Mouse (Mus musculus): ENCODE data around the gene Slc5a6. TPM values are rescaled to one million over a fixed set of nuclear protein-coding genes. Genes with fewer than 3 reads are reported as not detected.

Gene Slc5a6
- polyA plus RNA-seq, 1 experiment: 0.07 TPM

GRCm38 (mm10) chr5:31015913-31016312 lies 32.8 kb downstream of the Slc5a6 start:
- no peaks in the 10 kb centered on the region for H3K36me3 ChIP-seq (ENCODE audit: control insufficient read depth)
- H3K4me1 ChIP-seq (ENCODE audit: control insufficient read depth): no peaks in the 10 kb centered on the region
- H3K27me3 ChIP-seq (ENCODE audit: control insufficient read depth): no peaks in the 10 kb centered on the region
- H3K9me3 ChIP-seq (ENCODE audit: control insufficient read depth, low read length): no peaks in the 10 kb centered on the region
- H3K4me3 ChIP-seq (replicated peaks): no peak overlapping the region
- TF ChIP-seq TAL1 (IDR thresholded peaks at IDR 0.05; ENCODE audit: low read length) (no peak), GATA1 (IDR thresholded peaks at IDR 0.05; ENCODE audit: low read length) (no peak)

- TF ChIP-seq TAL1 (IDR thresholded peaks at IDR 0.05; ENCODE audit: low read length) (no peak), GATA1 (IDR thresholded peaks at IDR 0.05; ENCODE audit: low read length) (no peak)
- Histone ChIP-seq H3K9me3 (ENCODE audit: control insufficient read depth, low read length) (no peaks in the 10 kb centered on the region), H3K4me1 (ENCODE audit: control insufficient read depth) (no peaks in the 10 kb centered on the region), H3K36me3 (ENCODE audit: control insufficient read depth) (no peaks in the 10 kb centered on the region), H3K27me3 (ENCODE audit: control insufficient read depth) (no peaks in the 10 kb centered on the region), H3K4me3 (replicated peaks) (no peak overlapping the region)
Observed at GRCm38 (mm10) chr5:31012737-31013136, 36.0 kb downstream of the Slc5a6 start.

- H3K4me3 ChIP-seq (replicated peaks): no peak overlapping the region
- no peaks in the 10 kb centered on the region for H3K4me1 ChIP-seq (ENCODE audit: control insufficient read depth)
- H3K27me3 ChIP-seq (ENCODE audit: control insufficient read depth): no peaks in the 10 kb centered on the region
- H3K36me3 ChIP-seq (ENCODE audit: control insufficient read depth): no peaks in the 10 kb centered on the region
- TF ChIP-seq GATA1 (IDR thresholded peaks at IDR 0.05; ENCODE audit: low read length) (no peak), TAL1 (IDR thresholded peaks at IDR 0.05; ENCODE audit: low read length) (no peak)
- no peaks in the 10 kb centered on the region for H3K9me3 ChIP-seq (ENCODE audit: control insufficient read depth, low read length)
Observed at GRCm38 (mm10) chr5:31004184-31004583, 44.5 kb downstream of the Slc5a6 start.

GRCm38 (mm10) chr5:31001560-31001959 lies 47.2 kb downstream of the Slc5a6 start:
- no peaks in the 10 kb centered on the region for H3K4me1 ChIP-seq (ENCODE audit: control insufficient read depth)
- H3K36me3 ChIP-seq (ENCODE audit: control insufficient read depth): no peaks in the 10 kb centered on the region
- no peak overlapping the region for H3K4me3 ChIP-seq (replicated peaks)
- no peaks in the 10 kb centered on the region for H3K27me3 ChIP-seq (ENCODE audit: control insufficient read depth)
- no peaks in the 10 kb centered on the region for H3K9me3 ChIP-seq (ENCODE audit: control insufficient read depth, low read length)
- no peak for TF ChIP-seq TAL1 (IDR thresholded peaks at IDR 0.05; ENCODE audit: low read length)
- TF ChIP-seq GATA1 (IDR thresholded peaks at IDR 0.05; ENCODE audit: low read length): no peak

- no peaks in the 10 kb centered on the region for H3K9me3 ChIP-seq (ENCODE audit: control insufficient read depth, low read length)
- no peaks in the 10 kb centered on the region for H3K36me3 ChIP-seq (ENCODE audit: control insufficient read depth)
- no peak for TF ChIP-seq TAL1 (IDR thresholded peaks at IDR 0.05; ENCODE audit: low read length)
- no peak for TF ChIP-seq GATA1 (IDR thresholded peaks at IDR 0.05; ENCODE audit: low read length)
- H3K4me1 ChIP-seq (ENCODE audit: control insufficient read depth): no peaks in the 10 kb centered on the region
- H3K27me3 ChIP-seq (ENCODE audit: control insufficient read depth): no peaks in the 10 kb centered on the region
- no peak overlapping the region for H3K4me3 ChIP-seq (replicated peaks)
Observed at GRCm38 (mm10) chr5:31000993-31001392, 47.7 kb downstream of the Slc5a6 start.

- TF ChIP-seq TAL1 (IDR thresholded peaks at IDR 0.05; ENCODE audit: low read length): no peak
- no peak for TF ChIP-seq GATA1 (IDR thresholded peaks at IDR 0.05; ENCODE audit: low read length)
- Histone ChIP-seq H3K27me3 (ENCODE audit: control insufficient read depth) (no peaks in the 10 kb centered on the region), H3K4me3 (replicated peaks) (no peak overlapping the region), H3K9me3 (ENCODE audit: control insufficient read depth, low read length) (no peaks in the 10 kb centered on the region), H3K4me1 (ENCODE audit: control insufficient read depth) (no peaks in the 10 kb centered on the region), H3K36me3 (ENCODE audit: control insufficient read depth) (no peaks in the 10 kb centered on the region)
Observed at GRCm38 (mm10) chr5:31000122-31000521, 48.6 kb downstream of the Slc5a6 start.

- H3K4me1 ChIP-seq (ENCODE audit: control insufficient read depth): no peaks in the 10 kb centered on the region
- H3K4me3 ChIP-seq (replicated peaks): no peak overlapping the region
- H3K27me3 ChIP-seq (ENCODE audit: control insufficient read depth): no peaks in the 10 kb centered on the region
- H3K9me3 ChIP-seq (ENCODE audit: control insufficient read depth, low read length): no peaks in the 10 kb centered on the region
- TF ChIP-seq TAL1 (IDR thresholded peaks at IDR 0.05; ENCODE audit: low read length) (no peak), GATA1 (IDR thresholded peaks at IDR 0.05; ENCODE audit: low read length) (no peak)
- H3K36me3 ChIP-seq (ENCODE audit: control insufficient read depth): no peaks in the 10 kb centered on the region
Observed at GRCm38 (mm10) chr5:30999324-30999723, 49.4 kb downstream of the Slc5a6 start.

- no peak for TF ChIP-seq GATA1 (IDR thresholded peaks at IDR 0.05; ENCODE audit: low read length)
- TF ChIP-seq TAL1 (IDR thresholded peaks at IDR 0.05; ENCODE audit: low read length): no peak
Observed at GRCm38 (mm10) chr5:30998306-30998705, 50.4 kb downstream of the Slc5a6 start.

GRCm38 (mm10) chr5:30994910-30995635 lies 53.7 kb downstream of the Slc5a6 start:
- no peaks in the 10 kb centered on the region for H3K4me1 ChIP-seq (ENCODE audit: control insufficient read depth)
- TF ChIP-seq GATA1 (IDR thresholded peaks at IDR 0.05; ENCODE audit: low read length) (no peak), TAL1 (IDR thresholded peaks at IDR 0.05; ENCODE audit: low read length) (no peak)
- H3K36me3 ChIP-seq (ENCODE audit: control insufficient read depth): no peaks in the 10 kb centered on the region
- no peaks in the 10 kb centered on the region for H3K27me3 ChIP-seq (ENCODE audit: control insufficient read depth)
- H3K9me3 ChIP-seq (ENCODE audit: control insufficient read depth, low read length): no peaks in the 10 kb centered on the region
- H3K4me3 ChIP-seq (replicated peaks): no peak overlapping the region

More at GRCm38 (mm10) chr5:30998306-30998705, 50.4 kb downstream of the Slc5a6 start:
- H3K36me3 ChIP-seq (ENCODE audit: control insufficient read depth): no peaks in the 10 kb centered on the region
- no peaks in the 10 kb centered on the region for H3K4me1 ChIP-seq (ENCODE audit: control insufficient read depth)
- no peak overlapping the region for H3K4me3 ChIP-seq (replicated peaks)
- H3K9me3 ChIP-seq (ENCODE audit: control insufficient read depth, low read length): no peaks in the 10 kb centered on the region
- H3K27me3 ChIP-seq (ENCODE audit: control insufficient read depth): no peaks in the 10 kb centered on the region

- no peaks in the 10 kb centered on the region for H3K9me3 ChIP-seq (ENCODE audit: control insufficient read depth, low read length)
- TF ChIP-seq GATA1 (IDR thresholded peaks at IDR 0.05; ENCODE audit: low read length): no peak
- no peak for TF ChIP-seq TAL1 (IDR thresholded peaks at IDR 0.05; ENCODE audit: low read length)
- H3K36me3 ChIP-seq (ENCODE audit: control insufficient read depth): no peaks in the 10 kb centered on the region
- no peaks in the 10 kb centered on the region for H3K27me3 ChIP-seq (ENCODE audit: control insufficient read depth)
- no peaks in the 10 kb centered on the region for H3K4me1 ChIP-seq (ENCODE audit: control insufficient read depth)
- H3K4me3 ChIP-seq (replicated peaks): no peak overlapping the region
Observed at GRCm38 (mm10) chr5:30994074-30994473, 54.6 kb downstream of the Slc5a6 start.
